Mouse (Mus musculus): ENCODE results near the gene Naaladl2.

- TF ChIP-seq CTCF (conservative IDR thresholded peaks at IDR 0.05; ENCODE audit: low read length) (no peak), POU5F1 (IDR thresholded peaks at IDR 0.05; ENCODE audit: borderline replicate concordance, low read length) (no peak), NANOG (IDR thresholded peaks at IDR 0.05; ENCODE audit: borderline replicate concordance, low read length) (no peak)
Measured at GRCm38 (mm10) chr3:23857275-23857674, 1286.8 kb downstream of the Naaladl2 start.
